Mouse (Mus musculus) cerebellum, adult 11 months (tissue): Measurements from ENCODE around the gene Hoxc10.

ENCODE experiments used
- DNase-seq: peaks from one replicate; pipeline ENCODE4 v3.0.0; 2022

Hoxc10 gene

GRCm38 (mm10) chr15:102990461-102991397, 24.1 kb downstream of the Hoxc10 start, which contains the start of gene Hoxc8:
Hoxc8 (plus strand) TSS chr15:102990607.
- no peak for DNase-seq

- DNase-seq: no peak
These were observed 25.2 kb downstream of the Hoxc10 start for GRCm38 (mm10) chr15:102991782-102992181.

- DNase-seq: no peak
These were observed 25.6 kb downstream of the Hoxc10 start for GRCm38 (mm10) chr15:102992206-102992605.

GRCm38 (mm10) chr15:102992863-102993262, 26.3 kb downstream of the Hoxc10 start:
- DNase-seq: no peak

- DNase-seq: no peak
These were observed 30.0 kb downstream of the Hoxc10 start for GRCm38 (mm10) chr15:102996548-102996947.

GRCm38 (mm10) chr15:102997431-102997830, 30.8 kb downstream of the Hoxc10 start:
- DNase-seq: no peak

GRCm38 (mm10) chr15:102997939-102998355, 31.4 kb downstream of the Hoxc10 start, which contains the start of gene Hoxc6:
Hoxc6 (plus strand) TSS chr15:102998257.
- DNase-seq: no peak

- DNase-seq: no peak
These were observed 32.1 kb downstream of the Hoxc10 start for GRCm38 (mm10) chr15:102998608-102999182.

- DNase-seq: no peak
These were observed 32.7 kb downstream of the Hoxc10 start for GRCm38 (mm10) chr15:102999183-102999831.

- DNase-seq: no peak
These were observed 33.4 kb downstream of the Hoxc10 start for GRCm38 (mm10) chr15:102999955-103000354.

GRCm38 (mm10) chr15:103000501-103000901, 33.9 kb downstream of the Hoxc10 start:
- no peak for DNase-seq

- no peak for DNase-seq
These were observed 34.8 kb downstream of the Hoxc10 start for GRCm38 (mm10) chr15:103001370-103001769.

- no peak for DNase-seq
These were observed 35.6 kb downstream of the Hoxc10 start for GRCm38 (mm10) chr15:103002156-103002555.

- DNase-seq: no peak
These were observed 36.3 kb downstream of the Hoxc10 start for GRCm38 (mm10) chr15:103002821-103003448.

- DNase-seq: no peak
These were observed 38.7 kb downstream of the Hoxc10 start for GRCm38 (mm10) chr15:103005308-103005707.

- no peak for DNase-seq
These were observed 39.2 kb downstream of the Hoxc10 start for GRCm38 (mm10) chr15:103005797-103006196.

- DNase-seq: no peak
These were observed 39.7 kb downstream of the Hoxc10 start for GRCm38 (mm10) chr15:103006326-103006725.

GRCm38 (mm10) chr15:103009265-103010111, 42.9 kb downstream of the Hoxc10 start:
- DNase-seq: no peak

- DNase-seq: no peak
These were observed 43.7 kb downstream of the Hoxc10 start for GRCm38 (mm10) chr15:103010112-103010846.

- DNase-seq: no peak
These were observed 44.4 kb downstream of the Hoxc10 start for GRCm38 (mm10) chr15:103010847-103011555.
